Mouse (Mus musculus) testis, adult 2 months (tissue): ENCODE data around the gene Robo3. TPM values are rescaled to one million over a fixed set of nuclear protein-coding genes. Genes with fewer than 3 reads are reported as not detected.

Experiments used
- H3K27ac ChIP-seq: fragments of 200-500 bp; 2 replicates; pipeline ENCODE4 v1.5.1; 2012; ENCODE audit warnings: low read depth, low read length; ENCODE audit not compliant: control insufficient read depth, insufficient read depth
- H3K27me3 ChIP-seq: fragments of 200-500 bp; 2 replicates; pipeline ENCODE4 v1.6.1; 2012; ENCODE audit warnings: mild to moderate bottlenecking, low read length, moderate library complexity; ENCODE audit not compliant: control insufficient read depth, insufficient read depth
- H3K36me3 ChIP-seq: fragments of 200-500 bp; 2 replicates; pipeline ENCODE4 v1.6.1; 2012; ENCODE audit warnings: mild to moderate bottlenecking, low read length; ENCODE audit not compliant: control insufficient read depth, insufficient read depth
- H3K4me1 ChIP-seq: fragments of 200-500 bp; 2 replicates; pipeline ENCODE4 v1.6.1; 2012; ENCODE audit warnings: low read length; ENCODE audit not compliant: control insufficient read depth, insufficient read depth
- H3K4me3 ChIP-seq: fragments of 200-500 bp; 2 replicates; pipeline ENCODE4 v1.5.1; 2012; ENCODE audit warnings: low read depth, mild to moderate bottlenecking, low read length, moderate library complexity, mixed read lengths; ENCODE audit not compliant: control insufficient read depth
- CTCF ChIP-seq: fragments of 200-500 bp; IDR thresholded peaks from 2 replicates; pipeline ENCODE4 v1.5.1; 2012; ENCODE audit warnings: low read depth, mild to moderate bottlenecking, inconsistent platforms, low read length, moderate library complexity; ENCODE audit not compliant: control insufficient read depth, insufficient read depth, insufficient replicate concordance
- POLR2A ChIP-seq: fragments of 200-500 bp; IDR thresholded peaks from 2 replicates; pipeline ENCODE4 v1.6.1; 2012; ENCODE audit warnings: low read depth, mild to moderate bottlenecking, inconsistent platforms, low read length, moderate library complexity; ENCODE audit not compliant: control insufficient read depth
- polyA plus RNA-seq: library from polyadenylated mRNA; depleted of rRNA; stranded (reverse); fragments of >200 nt; gene quantifications from 2 replicates; pipeline ENCODE4 v1.2.3, GENCODE M21; 2012; rRNA removed

Gene Robo3
- polyA plus RNA-seq, 1 experiment: 1.0 TPM

DNA sequence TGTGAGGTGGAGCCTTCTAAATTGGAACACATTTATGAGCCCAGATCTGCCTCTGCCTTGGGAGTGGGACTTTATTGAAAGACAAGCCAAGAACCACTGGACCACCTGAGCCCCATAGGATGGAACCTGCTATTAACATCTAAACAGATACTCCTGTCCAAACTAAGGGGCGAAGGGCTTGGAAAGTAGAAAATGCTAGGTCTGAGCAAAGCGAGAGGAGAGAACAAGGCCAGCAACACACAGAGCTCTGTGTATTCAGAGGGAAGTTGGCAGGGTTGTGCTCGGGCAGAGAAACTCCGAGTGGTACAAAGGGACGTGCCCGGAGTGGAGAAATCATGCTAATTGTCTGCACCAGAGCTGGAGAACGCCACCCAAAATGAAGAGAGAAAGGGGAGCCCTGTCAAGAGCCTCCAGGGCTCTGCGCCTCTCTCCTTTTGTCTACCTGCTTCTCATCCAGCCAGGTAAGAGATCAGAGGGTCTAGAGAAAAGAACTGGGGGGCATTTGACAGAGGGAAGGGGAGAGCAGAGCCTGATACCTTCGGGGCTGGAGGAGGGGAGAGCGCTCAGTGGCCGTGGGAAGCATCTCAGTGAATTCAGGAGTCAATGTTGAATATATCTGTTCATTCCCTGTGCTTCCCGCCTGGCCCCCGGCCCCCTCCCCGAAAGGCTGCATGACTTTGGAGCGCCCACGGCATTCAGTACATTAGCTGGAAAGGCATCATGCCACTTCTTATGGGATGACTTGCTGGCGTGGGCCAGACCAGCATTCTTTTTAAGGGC is 65.6 kb downstream of the Robo3 start, which contains the start of gene Hepacam:
TSS of gene Hepacam (plus strand) at position 51 of the 780 bp plus-strand sequence.
- H3K36me3 ChIP-seq: no peaks in the 10 kb centered on the region
- TF ChIP-seq CTCF: no peak
- TF ChIP-seq POLR2A: no peak
- no peaks in the 10 kb centered on the region for H3K27me3 ChIP-seq
- no peak within 1 kb of the TSS for H3K27ac ChIP-seq
- peaks cover 12% of the 10 kb centered on the region for H3K4me1 ChIP-seq
- H3K4me3 ChIP-seq: no peak within 1 kb of the TSS

DNA sequence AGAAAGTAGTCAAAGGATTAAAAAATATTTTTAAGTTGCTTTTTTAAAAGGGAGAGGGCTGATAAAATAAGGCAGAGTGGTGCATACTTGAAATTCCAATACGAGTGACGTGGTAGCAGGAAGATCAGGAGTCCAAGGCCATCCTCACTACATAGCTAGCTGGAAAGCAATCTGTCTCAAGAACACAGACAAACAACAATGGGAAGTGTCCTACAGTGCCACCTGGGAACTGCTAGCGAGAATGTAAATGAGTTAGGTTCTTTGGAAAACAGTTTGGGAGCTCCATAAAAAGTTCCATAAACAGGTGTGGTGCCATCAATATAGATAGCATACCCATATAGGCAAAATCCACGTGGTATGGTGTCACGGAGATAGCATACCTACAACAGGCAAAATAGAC is 67.3 kb downstream of the Robo3 start:
- H3K27me3 ChIP-seq: no peaks in the 10 kb centered on the region
- no peaks in the 10 kb centered on the region for H3K36me3 ChIP-seq
- no peak overlapping the region for H3K4me3 ChIP-seq
- H3K27ac ChIP-seq: no peak overlapping the region
- no peak for TF ChIP-seq CTCF
- no peak for TF ChIP-seq POLR2A
- H3K4me1 ChIP-seq: peaks cover 12% of the 10 kb centered on the region

Other genes with a start within 250 kb of the Robo3 start
- gene Tmem218, start 225.0 kb downstream of the Robo3 start, polyA plus RNA-seq: 5.5 and 6.2 TPM in 2 replicates
- 4.9 and 5.4 TPM in 2 replicates for gene Slc37a2, start 177.5 kb downstream of the Robo3 start, polyA plus RNA-seq
- gene Ccdc15, start 84.8 kb downstream of the Robo3 start, polyA plus RNA-seq: 3.4 and 4.6 TPM in 2 replicates
- 21.3 and 26.5 TPM in 2 replicates for gene Hepacam, start 65.9 kb downstream of the Robo3 start, polyA plus RNA-seq
- 1.0 and 1.2 TPM in 2 replicates for gene Robo4, start 31.3 kb downstream of the Robo3 start, polyA plus RNA-seq
- gene Msantd2, start 56.1 kb upstream of the Robo3 start, polyA plus RNA-seq: 10.5 and 16.6 TPM in 2 replicates
- gene Esam, start 94.8 kb upstream of the Robo3 start, polyA plus RNA-seq: 3.0 and 3.1 TPM in 2 replicates
- 0.60 and 0.89 TPM in 2 replicates for gene Vsig2, start 106.0 kb upstream of the Robo3 start, polyA plus RNA-seq
- gene Nrgn, start 119.7 kb upstream of the Robo3 start, polyA plus RNA-seq: 25.1 and 29.4 TPM in 2 replicates
- 9.6 and 11.9 TPM in 2 replicates for gene Siae, start 122.5 kb upstream of the Robo3 start, polyA plus RNA-seq
- gene Spa17, start 180.5 kb upstream of the Robo3 start, polyA plus RNA-seq: 547 and 582 TPM in 2 replicates
- 84.6 and 91.2 TPM in 2 replicates for gene Tbrg1, start 224.1 kb upstream of the Robo3 start, polyA plus RNA-seq
- 0.70 and 0.85 TPM in 2 replicates for gene Panx3, start 236.0 kb upstream of the Robo3 start, polyA plus RNA-seq